Mouse (Mus musculus) heart, adult 2 months (tissue): Measurements from ENCODE around the gene Pdcd5. TPM values are rescaled to one million over a fixed set of nuclear protein-coding genes. Genes with fewer than 3 reads are reported as not detected.

ENCODE experiments used
- DNase-seq, 2 experiments: peaks; one replicate each; pipeline ENCODE4 v3.0.0; 2021
- H3K27ac ChIP-seq: fragments of 200-600 bp; 2 replicates; pipeline ENCODE4 v1.8.1; 2022
- H3K27me3 ChIP-seq: fragments of 200-500 bp; 2 replicates; pipeline ENCODE4 v1.6.1; 2012; ENCODE audit warnings: mild to moderate bottlenecking, low read length, inconsistent platforms, mixed read lengths; ENCODE audit not compliant: control insufficient read depth, insufficient read depth
- H3K36me3 ChIP-seq: fragments of 200-500 bp; 2 replicates; pipeline ENCODE4 v1.6.1; 2012; ENCODE audit warnings: low read length, inconsistent platforms; ENCODE audit not compliant: control insufficient read depth, insufficient read depth
- H3K4me1 ChIP-seq: fragments of 200-500 bp; 2 replicates; pipeline ENCODE4 v1.6.1; 2011; ENCODE audit warnings: low read length; ENCODE audit not compliant: control insufficient read depth, insufficient read depth
- H3K4me3 ChIP-seq: fragments of 200-600 bp; 2 replicates; pipeline ENCODE4 v1.8.1; 2022
- H3K79me2 ChIP-seq: fragments of 200-500 bp; replicated peaks from 2 replicates; pipeline ENCODE4 v1.6.1; 2012; ENCODE audit warnings: mild to moderate bottlenecking, inconsistent platforms, low read length, moderate library complexity, mixed read lengths; ENCODE audit not compliant: control insufficient read depth, insufficient read depth
- H3K9ac ChIP-seq: fragments of 200-500 bp; 2 replicates; pipeline ENCODE4 v1.6.1; 2012; ENCODE audit warnings: low read depth, mild to moderate bottlenecking, control low read depth, inconsistent platforms, low read length, mixed read lengths
- CTCF ChIP-seq: fragments of 200-600 bp; IDR thresholded peaks from 2 replicates; pipeline ENCODE4 v1.8.1; 2022; ENCODE audit warnings: antibody characterized with exemption, mild to moderate bottlenecking, moderate library complexity
- EP300 ChIP-seq: fragments of 200-500 bp; IDR thresholded peaks from 2 replicates; pipeline ENCODE4 v1.6.1; 2011; ENCODE audit warnings: low read depth, low read length, control low read depth; ENCODE audit not compliant: insufficient read depth
- POLR2A ChIP-seq: fragments of 200-500 bp; IDR thresholded peaks from 2 replicates; pipeline ENCODE4 v1.6.1; 2011; ENCODE audit warnings: mild to moderate bottlenecking, low read depth, low read length, control low read depth; ENCODE audit not compliant: insufficient read depth
- WGBS: fragments of 180-500 bp; shearing (Covaris S2); methylation state at CpG from one replicate; pipeline ENCODE4 v1.1.7; 2018; 5-methylcytosine and 5-hydroxymethylcytosine counted together
- intact Hi-C: fragments of 180-260 bp; cut with DNase I; formaldehyde crosslinking; loops from one replicate; pipeline ENCODE4 v1.15.1; 2025
- polyA plus RNA-seq: library from polyadenylated mRNA; depleted of rRNA; stranded (reverse); fragments of >200 nt; gene quantifications from 2 replicates; pipeline ENCODE4 v1.2.3, GENCODE M21; 2012
- total RNA-seq, 2 experiments: library from RNA; stranded (reverse); gene quantifications; 2 replicates each; pipeline ENCODE4 v1.2.3; 2021

Pdcd5 gene
- total and polyA plus RNA-seq, 3 experiments, result 48.6 to 118 (median 104) TPM

- H3K9ac ChIP-seq, result no peak overlapping the region
- peak; percentile 87 for TF ChIP-seq CTCF
- no peak for TF ChIP-seq EP300
- no peaks in the 10 kb centered on the region for H3K4me1 ChIP-seq
- peak; percentile 55 to 77 for DNase-seq
- H3K27ac ChIP-seq, result no peak overlapping the region
- WGBS, result 17% methylated on average over 13 of the region's 13 CpGs
- intact Hi-C loops, result loop anchor here (2.0 to 5.0 kb wide), 4 partner anchors 46 to 1658 kb away; no protein-coding TSS in a partner anchor
- H3K27me3 ChIP-seq, result no peaks in the 10 kb centered on the region
- H3K36me3 ChIP-seq, result no peaks in the 10 kb centered on the region
- H3K79me2 ChIP-seq, result no peaks in the 10 kb centered on the region
- peak overlapping the region; percentile 38 for H3K4me3 ChIP-seq
These were observed 39.4 kb upstream of the Pdcd5 start for GRCm38 (mm10) chr7:35686756-35687155.

DNA sequence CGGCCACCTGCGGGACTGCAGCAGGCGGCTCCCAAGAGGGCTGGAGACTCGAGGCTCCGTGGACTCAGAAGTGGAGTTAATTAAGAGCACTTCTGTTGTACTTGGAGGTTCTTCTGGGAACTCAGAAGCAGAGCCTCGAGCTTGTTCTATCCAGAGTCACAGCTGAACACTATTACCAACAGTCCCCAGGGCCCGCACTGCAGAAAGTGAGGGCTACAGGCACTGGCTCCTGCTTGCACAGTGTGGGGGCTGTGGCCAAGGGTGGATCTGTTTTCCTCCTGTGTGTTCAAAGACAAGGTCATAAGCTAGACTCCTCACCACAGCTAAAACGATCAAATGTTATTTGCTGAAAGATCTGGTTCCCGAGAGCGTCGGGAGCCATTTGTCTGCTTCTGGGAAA, 38.9 kb upstream of the Pdcd5 start:
- no peak overlapping the region for H3K4me3 ChIP-seq
- 52% methylated on average over 11 of the region's 11 CpGs for WGBS
- intact Hi-C loops, result loop anchor here (2.0 to 5.0 kb wide), 4 partner anchors 46 to 1659 kb away; no protein-coding TSS in a partner anchor

GRCm38 (mm10) chr7:35683409-35684122, 36.2 kb upstream of the Pdcd5 start:
- Histone ChIP-seq H3K4me1 (no peaks in the 10 kb centered on the region), H3K27me3 (no peaks in the 10 kb centered on the region), H3K27ac (no peak overlapping the region), H3K79me2 (no peaks in the 10 kb centered on the region), H3K36me3 (no peaks in the 10 kb centered on the region), H3K4me3 (no peak overlapping the region), H3K9ac (no peak overlapping the region)
- intact Hi-C loops, result no loop called here
- DNase-seq, result no peak
- no peak for TF ChIP-seq CTCF
- TF ChIP-seq POLR2A, result no peak
- no peak for TF ChIP-seq EP300
- 85% methylated on average over 6 of the region's 6 CpGs for WGBS

More for the DNA sequence above, 38.9 kb upstream of the Pdcd5 start:
- Histone ChIP-seq H3K27ac (no peak overlapping the region), H3K27me3 (no peaks in the 10 kb centered on the region), H3K79me2 (no peaks in the 10 kb centered on the region), H3K36me3 (no peaks in the 10 kb centered on the region), H3K9ac (no peak overlapping the region), H3K4me1 (no peaks in the 10 kb centered on the region)
- peak; percentile 5 to 26 for DNase-seq
- TF ChIP-seq EP300, result no peak
- TF ChIP-seq POLR2A, result no peak
- no peak for TF ChIP-seq CTCF

- Histone ChIP-seq H3K79me2 (no peaks in the 10 kb centered on the region), H3K4me3 (no peak overlapping the region), H3K9ac (no peak overlapping the region), H3K27me3 (no peaks in the 10 kb centered on the region), H3K36me3 (no peaks in the 10 kb centered on the region), H3K27ac (no peak overlapping the region), H3K4me1 (no peaks in the 10 kb centered on the region)
- intact Hi-C loops, result no loop called here
- TF ChIP-seq POLR2A (no peak), EP300 (no peak), CTCF (0 out of 2 replicates have a peak, but pooled peaks have one; percentile 19)
- WGBS, result 71% methylated on average over 3 of the region's 3 CpGs
- no peak for DNase-seq
These were observed 34.2 kb upstream of the Pdcd5 start for GRCm38 (mm10) chr7:35681559-35681958.

DNA sequence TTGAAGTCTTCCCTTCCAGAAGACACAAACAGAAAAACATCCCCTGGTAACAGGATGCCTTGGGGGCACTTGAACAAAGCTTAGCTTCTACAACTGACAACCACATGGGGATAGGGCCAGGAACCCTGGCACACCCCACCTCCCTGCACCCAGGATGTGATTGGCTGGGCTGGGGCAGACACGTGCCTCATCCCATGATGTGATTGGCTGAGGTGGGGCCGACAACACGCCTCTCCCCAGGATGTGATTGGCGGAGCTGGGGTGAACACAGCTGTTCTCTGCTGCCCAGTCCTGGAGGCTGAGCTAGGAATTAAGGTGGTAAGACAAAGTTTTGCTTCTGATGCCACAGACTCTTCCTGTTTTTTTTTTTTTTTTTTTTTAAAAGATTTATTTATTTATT, 31.7 kb upstream of the Pdcd5 start:
- Histone ChIP-seq H3K79me2 (no peaks in the 10 kb centered on the region), H3K4me3 (no peak overlapping the region), H3K27me3 (no peaks in the 10 kb centered on the region), H3K9ac (no peak overlapping the region), H3K36me3 (no peaks in the 10 kb centered on the region), H3K4me1 (no peaks in the 10 kb centered on the region), H3K27ac (no peak overlapping the region)
- TF ChIP-seq CTCF (no peak), POLR2A (no peak), EP300 (no peak)
- DNase-seq, result no peak
- WGBS, result 75% methylated on average over 4 of the region's 4 CpGs
- intact Hi-C loops, result no loop called here

- intact Hi-C loops, result no loop called here
- no peak for TF ChIP-seq EP300
- 60% methylated on average over 18 of the region's 18 CpGs for WGBS
These were observed 21.0 kb upstream of the Pdcd5 start for GRCm38 (mm10) chr7:35668066-35669041.

More at GRCm38 (mm10) chr7:35668066-35669041, 21.0 kb upstream of the Pdcd5 start:
- Histone ChIP-seq H3K27ac (no peak overlapping the region), H3K79me2 (no peaks in the 10 kb centered on the region), H3K27me3 (no peaks in the 10 kb centered on the region), H3K9ac (no peak overlapping the region), H3K4me3 (no peak overlapping the region), H3K36me3 (no peaks in the 10 kb centered on the region), H3K4me1 (no peaks in the 10 kb centered on the region)
- no peak for DNase-seq
